Mouse (Mus musculus): ENCODE results near the gene Lrrc42. TPM values are rescaled to one million over a fixed set of nuclear protein-coding genes. Genes with fewer than 3 reads are reported as not detected.

The Lrrc42 gene
- total RNA-seq, 2 experiments from 2014 or later = 33.9 to 38.2 TPM

DNA sequence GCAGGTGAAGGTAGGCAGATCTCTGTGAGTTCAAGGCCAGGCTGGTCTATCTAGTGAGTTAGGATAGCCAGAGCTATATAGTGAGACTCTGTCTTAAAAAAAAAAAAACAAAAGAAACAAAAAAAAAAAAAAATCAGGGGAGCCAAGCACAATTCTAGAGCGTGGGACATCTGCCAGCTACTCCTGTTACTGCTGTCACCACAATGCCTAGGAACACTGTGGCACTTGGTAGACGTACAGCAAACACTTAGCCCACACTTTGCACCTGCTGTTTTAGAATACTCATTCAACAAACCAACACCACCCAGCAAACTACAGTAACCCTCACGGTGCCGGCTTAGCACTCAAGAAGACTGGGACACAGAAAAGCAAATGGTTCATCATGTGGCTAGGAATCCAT, 41.9 kb downstream of the Lrrc42 start:
- intact Hi-C loops (cut with DNase I) = no loop called here
- DNase-seq (ENCODE audit: extremely low spot score in 1 of 2, low spot score in 2 of 2) = peak; percentile 20 to 45

DNA sequence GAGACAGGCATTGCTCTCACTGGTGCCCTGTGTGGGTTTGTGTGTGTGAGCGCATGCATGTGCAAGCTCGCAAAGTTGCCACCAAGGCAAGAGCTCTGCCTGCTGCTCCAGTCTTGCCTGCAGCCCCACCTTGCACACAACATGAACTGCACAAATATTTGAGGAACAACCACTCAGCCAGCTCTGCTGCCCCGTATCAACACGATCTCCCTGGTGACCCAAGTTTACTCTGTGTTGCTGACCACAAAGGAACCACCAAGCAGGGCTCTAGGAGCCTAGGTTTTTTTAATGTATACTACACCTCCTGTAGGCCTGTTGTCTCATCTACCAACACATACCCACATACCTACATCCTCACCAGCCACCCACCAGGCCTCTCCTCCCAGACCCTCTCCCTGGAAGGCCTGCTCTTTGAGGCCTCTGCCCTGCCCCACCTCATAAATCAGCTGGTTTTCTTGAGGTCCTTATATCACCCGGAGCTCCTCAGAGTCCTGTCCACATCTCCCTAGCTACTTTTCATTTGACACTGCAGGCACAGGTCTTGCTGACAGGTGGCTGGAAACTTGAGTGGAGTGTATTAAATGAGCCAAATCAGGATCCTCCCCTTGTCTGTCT, 42.7 kb downstream of the Lrrc42 start:
- intact Hi-C loops (cut with DNase I) = no loop called here
- no peak for DNase-seq (ENCODE audit: extremely low spot score in 1 of 2, low spot score in 2 of 2)

DNA sequence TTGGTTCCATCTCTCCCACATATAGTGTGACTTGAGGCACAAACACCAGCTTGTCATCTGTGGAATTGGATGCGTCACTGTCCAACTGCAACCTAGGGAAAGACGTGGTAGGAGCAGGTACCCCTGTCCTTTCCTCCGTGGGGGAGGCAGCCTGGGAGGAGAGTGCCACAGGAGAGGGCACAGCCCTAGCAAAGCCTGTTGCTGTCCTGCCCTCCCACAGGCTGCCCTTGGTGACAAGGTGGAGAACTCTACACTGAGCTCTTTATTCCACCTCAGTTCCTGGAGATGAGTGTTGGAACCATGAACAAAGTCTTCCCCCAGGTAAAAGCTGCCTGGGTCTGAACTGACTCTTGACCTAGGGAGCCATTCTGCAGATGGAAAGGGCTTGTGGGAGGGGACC, 44.5 kb downstream of the Lrrc42 start, which contains the start of gene Ldlrad1:
Ldlrad1 (plus strand) TSS at position 301 of the 400 bp plus-strand sequence.
- intact Hi-C loops (cut with DNase I) = no loop called here
- DNase-seq (ENCODE audit: extremely low spot score in 1 of 2, low spot score in 2 of 2) = no peak

DNA sequence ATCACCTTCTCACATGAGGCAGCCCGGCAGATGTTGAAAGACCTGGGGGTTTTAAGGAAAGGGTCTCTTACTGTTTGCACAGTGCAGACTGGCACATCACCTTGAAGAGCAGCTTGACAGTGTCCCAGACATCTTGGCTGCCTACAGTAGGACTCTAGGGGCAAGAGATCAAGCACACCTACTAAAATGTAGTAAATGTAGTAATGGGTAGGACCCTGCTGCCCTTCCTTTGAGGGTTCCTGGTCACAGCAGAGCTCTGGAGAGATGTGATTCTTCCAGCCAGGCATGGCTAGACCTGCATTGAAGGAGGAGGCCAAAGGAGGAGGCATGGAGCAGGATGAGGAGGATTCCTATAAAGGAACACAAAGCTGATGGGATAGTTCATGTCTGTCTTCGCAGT, 46.3 kb downstream of the Lrrc42 start:
- intact Hi-C loops (cut with DNase I) = no loop called here
- no peak for DNase-seq (ENCODE audit: extremely low spot score in 1 of 2, low spot score in 2 of 2)

DNA sequence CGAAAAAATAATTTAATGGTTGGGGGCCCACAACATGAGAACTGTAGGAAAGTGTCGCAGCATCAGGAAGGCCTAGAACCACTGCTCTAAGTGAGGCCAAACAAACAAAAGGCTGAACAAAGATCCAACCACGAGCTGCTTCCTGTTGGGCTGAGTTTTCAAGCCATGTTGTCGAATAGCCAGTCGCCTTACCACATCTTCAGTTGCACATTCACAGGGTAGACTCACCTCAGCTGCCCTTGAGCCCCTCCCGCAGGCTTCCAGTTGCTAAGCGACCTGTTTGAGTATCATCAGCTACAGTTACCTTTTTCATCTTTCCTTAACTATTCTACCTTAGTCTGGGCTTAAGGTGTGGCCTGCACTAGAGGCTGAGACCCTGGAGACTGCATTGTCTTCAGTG, 50.3 kb downstream of the Lrrc42 start:
- intact Hi-C loops (cut with DNase I) = loop anchor here (5.0 kb wide), 1 partner anchor 34 kb away; no protein-coding TSS in a partner anchor
- no peak for DNase-seq (ENCODE audit: extremely low spot score in 1 of 2, low spot score in 2 of 2)

DNA sequence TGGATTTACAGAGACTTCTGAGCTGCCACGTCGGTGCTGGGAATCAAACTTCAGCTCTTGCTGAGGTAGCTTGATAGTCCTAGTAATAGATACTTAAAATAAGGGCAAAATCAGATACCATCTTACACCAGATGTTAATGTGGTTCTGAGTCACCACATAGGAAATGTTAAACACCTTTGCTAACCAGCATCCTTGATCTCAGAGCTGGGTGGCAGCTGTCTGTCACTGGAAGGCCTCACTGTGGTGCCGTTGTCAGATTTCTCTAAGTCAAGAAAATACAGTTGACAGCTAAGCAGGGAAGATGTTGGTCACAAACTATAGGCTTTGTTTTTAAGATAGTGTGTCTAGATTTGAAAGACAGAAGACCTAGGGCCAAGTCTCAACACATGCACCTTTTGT, 51.6 kb downstream of the Lrrc42 start:
- intact Hi-C loops (cut with DNase I) = loop anchor here (5.0 kb wide), 1 partner anchor 36 kb away; no protein-coding TSS in a partner anchor
- no peak for DNase-seq (ENCODE audit: extremely low spot score in 1 of 2, low spot score in 2 of 2)

DNA sequence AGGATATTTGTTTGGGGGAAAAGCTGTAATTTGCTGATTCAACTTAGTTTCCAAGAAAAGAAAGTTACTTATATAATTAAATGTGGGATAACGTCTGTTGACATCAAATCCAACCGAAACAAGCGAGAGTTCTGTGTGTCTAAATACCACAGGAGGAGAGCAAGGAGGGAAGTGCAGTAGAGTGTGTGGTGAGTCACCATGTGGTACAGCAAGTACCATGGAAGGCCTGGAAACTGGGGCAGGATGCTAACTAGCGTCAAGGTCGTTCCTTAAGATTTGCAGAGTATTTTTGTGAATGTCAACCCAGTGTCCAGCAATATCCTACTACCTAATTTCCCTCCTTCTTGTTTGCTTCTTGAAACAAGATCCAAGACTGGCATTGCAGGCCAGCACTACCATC, 55.3 kb downstream of the Lrrc42 start:
- no peak for DNase-seq (ENCODE audit: extremely low spot score in 1 of 2, low spot score in 2 of 2)
- intact Hi-C loops (cut with DNase I) = no loop called here

DNA sequence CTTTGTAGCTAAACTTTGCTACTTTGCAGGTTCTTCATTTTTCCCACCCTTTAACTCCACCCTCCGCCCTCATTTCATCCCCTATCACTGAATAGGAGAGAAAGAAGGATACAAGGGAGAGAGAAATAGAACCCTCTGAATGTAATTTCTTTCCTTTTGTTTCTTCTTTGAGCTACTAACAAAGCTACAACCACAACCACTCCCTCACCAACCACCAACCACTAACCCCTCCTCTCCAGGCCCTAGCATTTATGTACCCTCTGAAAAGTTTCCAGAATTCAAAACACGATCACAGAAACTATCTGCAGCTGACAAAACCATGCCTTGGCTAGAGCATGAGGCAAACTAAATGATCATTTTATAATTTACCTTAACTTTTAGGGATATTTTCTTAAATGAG, 56.9 kb downstream of the Lrrc42 start:
- DNase-seq (ENCODE audit: extremely low spot score in 1 of 2, low spot score in 2 of 2) = no peak
- intact Hi-C loops (cut with DNase I) = no loop called here

DNA sequence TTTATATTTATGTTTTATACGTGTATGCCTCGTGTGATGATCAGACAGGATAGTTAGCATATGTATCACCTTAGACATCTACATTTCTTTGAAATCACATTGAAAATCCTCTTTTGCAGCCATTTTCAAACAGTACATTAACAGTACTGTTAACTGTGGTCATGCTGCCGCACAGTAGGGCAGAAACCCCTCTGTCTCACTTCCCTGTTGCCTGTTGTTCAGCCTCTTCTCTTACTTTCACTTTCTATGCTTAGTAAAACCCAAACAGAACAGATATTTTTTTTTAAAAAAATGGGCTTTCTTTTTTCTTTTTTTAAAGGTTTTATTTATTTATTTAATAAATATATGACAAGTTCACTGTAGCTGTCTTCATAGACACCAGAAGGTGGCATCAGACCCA, 59.5 kb downstream of the Lrrc42 start:
- intact Hi-C loops (cut with DNase I) = no loop called here
- DNase-seq (ENCODE audit: extremely low spot score in 1 of 2, low spot score in 2 of 2) = no peak

DNA sequence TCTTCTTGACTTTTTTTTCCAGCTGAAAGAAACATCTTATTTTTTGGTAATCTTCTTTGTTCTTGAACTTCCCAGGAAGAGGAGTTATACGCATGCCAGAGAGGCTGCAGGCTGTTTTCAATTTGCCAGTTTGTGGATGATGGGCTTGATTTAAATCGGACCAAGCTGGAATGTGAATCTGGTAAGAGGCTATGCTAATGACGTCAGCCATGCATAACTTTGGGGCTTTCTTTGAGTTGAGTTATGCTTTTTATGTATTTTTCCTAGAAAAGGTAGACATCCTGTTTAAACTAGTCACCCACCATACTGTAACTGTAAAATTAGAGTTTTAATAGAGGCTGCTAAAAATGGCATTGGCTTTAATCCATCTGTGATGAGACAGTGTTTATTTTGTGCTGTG, 67.6 kb downstream of the Lrrc42 start:
- DNase-seq (ENCODE audit: extremely low spot score in 1 of 2, low spot score in 2 of 2) = no peak
- intact Hi-C loops (cut with DNase I) = loop anchor here (5.0 to 10.0 kb wide), 2 partner anchors 52 to 159 kb away; no protein-coding TSS in a partner anchor

Other genes starting within 250 kb of the Lrrc42 start
- gene Mrpl37, start 186.7 kb downstream of the Lrrc42 start, total RNA-seq (2021) = 10 to 100 TPM; 64.0 to 67.7 TPM
- gene Cyb5rl, start 186.5 kb downstream of the Lrrc42 start, total RNA-seq (2021) = 1 to 10 TPM; 9.0 to 9.7 TPM
- not detected for gene Cdcp2, start 156.6 kb downstream of the Lrrc42 start, total RNA-seq (2021)
- 100 to 1,000 TPM; 168 to 176 TPM for gene Tmem59, start 75.1 kb downstream of the Lrrc42 start, total RNA-seq (2021)
- 10 to 100 TPM; 18.5 to 22.0 TPM for gene Tceanc2, start 74.4 kb downstream of the Lrrc42 start, total RNA-seq (2021)
- gene Ldlrad1, start 44.4 kb downstream of the Lrrc42 start, total RNA-seq (2021) = not detected
- gene Hspb11, start 61 bp upstream of the Lrrc42 start, total RNA-seq (2021) = 10 to 100 TPM; 16.8 to 22.4 TPM
- gene Dio1, start 53.6 kb upstream of the Lrrc42 start, total RNA-seq (2021) = not detected
- gene Yipf1, start 60.8 kb upstream of the Lrrc42 start, total RNA-seq (2021) = 10 to 100 TPM; 44.6 to 47.8 TPM
- gene Ndc1, start 114.3 kb upstream of the Lrrc42 start, total RNA-seq (2021) = 10 to 100 TPM; 18.3 to 20.2 TPM
- 1 to 10 TPM; 1.4 to 2.3 TPM for gene Glis1, start 181.1 kb upstream of the Lrrc42 start, total RNA-seq (2021)